Mouse (Mus musculus) stomach, embryonic 14.5 days (tissue): Measurements from ENCODE around the gene Snap23. TPM values are rescaled to one million over a fixed set of nuclear protein-coding genes. Genes with fewer than 3 reads are reported as not detected.

Source experiments
- ATAC-seq: fragments of 200-750 bp; cut with Nextera tagmentation; 2 replicates; pipeline ENCODE4 v1.8.0; 2017; ENCODE audit warnings: low read depth, moderate TSS enrichment; ENCODE audit not compliant: insufficient number of reproducible peaks, insufficient read depth, low FRiP score
- H3K27ac ChIP-seq: fragments of 300-500 bp; sonication (generic); 2 replicates; pipeline ENCODE4 v1.5.1; 2014; ENCODE audit warnings: mild to moderate bottlenecking, low read length, moderate library complexity, mixed read lengths
- H3K27me3 ChIP-seq: fragments of 300-500 bp; sonication (generic); 2 replicates; pipeline ENCODE4 v1.6.1; 2014; ENCODE audit warnings: low read length, control low read depth, mixed read lengths; ENCODE audit not compliant: control insufficient read depth, insufficient read depth
- H3K36me3 ChIP-seq: fragments of 300-500 bp; sonication (generic); 2 replicates; pipeline ENCODE4 v1.6.1; 2014; ENCODE audit warnings: mild to moderate bottlenecking, control low read depth, low read length, moderate library complexity, mixed read lengths; ENCODE audit not compliant: control insufficient read depth, insufficient read depth
- H3K4me1 ChIP-seq: fragments of 300-500 bp; sonication (generic); 2 replicates; pipeline ENCODE4 v1.6.1; 2014; ENCODE audit warnings: low read length, control low read depth, mixed read lengths; ENCODE audit not compliant: control insufficient read depth, insufficient read depth
- H3K4me2 ChIP-seq: fragments of 300-500 bp; sonication (generic); replicated peaks from 2 replicates; pipeline ENCODE4 v1.6.1; 2014; ENCODE audit warnings: low read depth, low read length, control low read depth
- H3K4me3 ChIP-seq: fragments of 300-500 bp; sonication (generic); 2 replicates; pipeline ENCODE4 v1.5.1; 2014; ENCODE audit warnings: low read depth, low read length, control low read depth
- H3K9ac ChIP-seq: fragments of 300-500 bp; sonication (generic); replicated peaks from 2 replicates; pipeline ENCODE4 v1.6.1; 2014; ENCODE audit warnings: low read depth, mild to moderate bottlenecking, control low read depth, low read length, moderate library complexity, mixed read lengths
- H3K9me3 ChIP-seq: fragments of 300-500 bp; sonication (generic); 2 replicates; pipeline ENCODE4 v1.6.1; 2016; ENCODE audit warnings: low read depth, low read length, control low read depth; ENCODE audit not compliant: control insufficient read depth
- WGBS: fragments of 180-500 bp; shearing (Covaris S2); extraction: QIAGEN DNeasy Blood & Tissue Kit; methylation state at CpG from one replicate; pipeline ENCODE4 v1.1.7; 2014; 5-methylcytosine and 5-hydroxymethylcytosine counted together
- polyA plus RNA-seq: library from polyadenylated mRNA; unstranded; fragments of >200 nt; fragmentation: Nextera tagmentation; extraction: Ambion mirVana; gene quantifications from 2 replicates; pipeline ENCODE4 v1.2.1, GENCODE M21; 2014

The Snap23 gene
- polyA plus RNA-seq, 1 experiment from 2014 or later: 52.9 TPM

DNA sequence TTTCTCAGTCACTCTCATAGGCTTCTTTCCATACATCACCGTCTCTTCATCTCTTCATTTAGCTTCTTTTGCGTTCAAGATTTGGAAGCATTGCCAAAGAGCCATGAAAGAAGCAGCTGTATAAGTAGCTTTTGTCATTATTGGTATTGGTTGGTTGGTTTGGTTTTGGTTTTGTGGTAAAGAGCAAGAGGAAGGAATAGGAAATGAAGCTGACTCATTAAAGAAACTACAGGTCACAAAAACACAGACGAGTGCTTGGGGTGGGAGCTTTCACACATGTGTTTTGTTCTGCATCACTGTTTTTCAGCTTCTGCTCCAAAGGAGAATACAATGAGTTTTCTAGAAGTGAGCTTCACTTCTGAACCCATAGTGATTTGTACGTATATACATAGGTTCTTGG lies 32.0 kb downstream of the Snap23 start:
- no peaks in the 10 kb centered on the region for H3K27me3 ChIP-seq
- no peak overlapping the region for H3K9ac ChIP-seq
- no peaks in the 10 kb centered on the region for H3K9me3 ChIP-seq
- no peak overlapping the region for H3K4me2 ChIP-seq
- 91% methylated on average over 4 of the region's 4 CpGs for WGBS
- ATAC-seq: no peak
- H3K4me1 ChIP-seq: no peaks in the 10 kb centered on the region
- H3K36me3 ChIP-seq: peaks cover 48% of the 10 kb centered on the region
- H3K4me3 ChIP-seq: no peak overlapping the region
- no peak overlapping the region for H3K27ac ChIP-seq

DNA sequence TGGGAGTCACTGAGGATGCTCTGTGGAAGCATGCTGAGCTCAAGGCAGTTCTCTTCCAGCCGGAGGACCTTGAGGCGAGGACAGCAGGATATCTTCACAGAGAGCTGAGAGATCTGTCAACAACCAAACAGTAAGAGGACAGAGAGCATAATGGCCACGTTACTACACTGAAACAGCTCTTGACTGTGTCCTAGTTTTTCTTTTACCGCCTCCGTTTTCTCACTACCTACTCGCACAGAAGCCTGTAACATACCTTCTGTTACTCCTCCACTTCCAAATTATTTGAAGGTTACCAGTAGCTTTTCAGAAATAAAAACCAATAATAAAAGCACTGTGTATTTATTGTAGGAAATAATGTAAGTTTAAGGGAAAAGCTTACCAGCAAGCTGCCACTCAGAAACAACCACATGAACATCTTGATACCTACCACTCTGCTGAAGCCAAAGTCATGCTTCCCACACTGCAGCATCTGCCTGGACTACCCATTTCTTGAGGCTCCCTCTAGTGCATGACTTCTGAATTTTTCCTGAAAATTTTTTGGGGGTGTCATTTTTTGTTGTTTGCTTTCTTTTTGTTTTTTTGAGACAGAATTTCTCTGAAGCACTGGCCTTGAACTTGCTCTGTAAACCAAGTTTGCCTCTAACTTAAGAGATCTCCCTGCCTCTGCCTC lies 38.7 kb downstream of the Snap23 start:
- ATAC-seq: no peak
- Histone ChIP-seq H3K9me3 (no peaks in the 10 kb centered on the region), H3K4me1 (peaks cover 7% of the 10 kb centered on the region; the same call in 1 of the 2 replicates), H3K36me3 (peaks cover 7% of the 10 kb centered on the region), H3K27me3 (no peaks in the 10 kb centered on the region), H3K9ac (no peak overlapping the region), H3K4me2 (no peak overlapping the region), H3K27ac (no peak overlapping the region), H3K4me3 (no peak overlapping the region)
- WGBS: 85% methylated on average over 6 of the region's 6 CpGs

DNA sequence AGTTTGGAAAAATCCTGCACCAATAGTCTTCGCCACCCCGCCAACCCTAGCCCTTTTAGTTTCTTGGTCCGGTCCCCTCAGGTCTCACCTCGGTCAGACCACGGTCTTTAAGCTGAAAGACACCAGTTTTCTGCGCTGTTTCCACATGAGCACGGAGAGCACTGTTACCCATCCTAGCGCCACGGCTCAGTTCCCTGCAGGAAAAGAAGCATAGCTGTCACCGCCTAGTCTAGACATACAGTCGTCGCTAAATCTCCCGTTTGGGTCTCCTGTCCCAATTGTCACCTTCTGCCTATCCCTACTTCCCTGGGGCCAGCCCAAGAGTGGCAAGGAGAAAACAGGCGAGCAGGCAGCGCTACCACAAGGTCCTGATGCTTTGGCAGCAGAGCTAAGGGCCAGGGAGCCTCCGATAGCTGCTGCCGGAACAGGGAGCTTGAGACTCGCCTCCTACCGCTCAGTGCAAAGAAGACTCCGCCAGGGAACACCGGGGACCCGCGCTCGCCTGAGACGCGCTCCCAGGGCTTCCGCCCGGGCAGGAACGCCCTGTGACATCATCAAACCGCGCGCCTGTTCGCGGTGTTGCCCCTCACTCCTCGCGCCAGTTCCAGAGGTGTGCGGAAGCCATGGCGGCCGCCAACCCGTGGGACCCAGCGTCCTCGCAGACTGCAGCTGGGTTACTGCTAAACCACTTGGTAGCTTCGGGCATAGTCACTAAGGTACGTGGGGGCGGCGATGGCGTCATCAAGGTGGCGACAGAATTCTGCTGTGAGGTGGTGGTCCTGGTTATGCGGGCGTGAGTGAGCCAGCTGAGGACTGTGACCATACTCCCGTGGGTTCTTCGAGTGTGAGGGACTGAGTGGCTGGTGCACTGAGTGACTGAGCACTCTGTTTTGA lies 41.6 kb downstream of the Snap23 start, which contains the start of the genes Haus2 and Lrrc57:
TSS of gene Haus2 (plus strand) at position 554 of the 894 bp plus-strand sequence.
TSS of gene Lrrc57 (minus strand) at position 691 of the 894 bp plus-strand sequence.
- under 1% methylated on average over 52 of the region's 52 CpGs for WGBS
- H3K9ac ChIP-seq: peak within 1 kb of the TSS; percentile 76
- H3K4me2 ChIP-seq: peak within 1 kb of the TSS; percentile 84
- ATAC-seq: peak; percentile 95
- H3K4me1 ChIP-seq: peaks cover 7% of the 10 kb centered on the region; the same call in 1 of the 2 replicates
- peak within 1 kb of the TSS; percentile 87 for H3K27ac ChIP-seq
- peak within 1 kb of the TSS; percentile 92 for H3K4me3 ChIP-seq
- H3K36me3 ChIP-seq: 0 out of 2 replicates have a peak, but pooled peaks cover 3% of the 10 kb centered on the region
- no peaks in the 10 kb centered on the region for H3K27me3 ChIP-seq
- H3K9me3 ChIP-seq: no peaks in the 10 kb centered on the region

DNA sequence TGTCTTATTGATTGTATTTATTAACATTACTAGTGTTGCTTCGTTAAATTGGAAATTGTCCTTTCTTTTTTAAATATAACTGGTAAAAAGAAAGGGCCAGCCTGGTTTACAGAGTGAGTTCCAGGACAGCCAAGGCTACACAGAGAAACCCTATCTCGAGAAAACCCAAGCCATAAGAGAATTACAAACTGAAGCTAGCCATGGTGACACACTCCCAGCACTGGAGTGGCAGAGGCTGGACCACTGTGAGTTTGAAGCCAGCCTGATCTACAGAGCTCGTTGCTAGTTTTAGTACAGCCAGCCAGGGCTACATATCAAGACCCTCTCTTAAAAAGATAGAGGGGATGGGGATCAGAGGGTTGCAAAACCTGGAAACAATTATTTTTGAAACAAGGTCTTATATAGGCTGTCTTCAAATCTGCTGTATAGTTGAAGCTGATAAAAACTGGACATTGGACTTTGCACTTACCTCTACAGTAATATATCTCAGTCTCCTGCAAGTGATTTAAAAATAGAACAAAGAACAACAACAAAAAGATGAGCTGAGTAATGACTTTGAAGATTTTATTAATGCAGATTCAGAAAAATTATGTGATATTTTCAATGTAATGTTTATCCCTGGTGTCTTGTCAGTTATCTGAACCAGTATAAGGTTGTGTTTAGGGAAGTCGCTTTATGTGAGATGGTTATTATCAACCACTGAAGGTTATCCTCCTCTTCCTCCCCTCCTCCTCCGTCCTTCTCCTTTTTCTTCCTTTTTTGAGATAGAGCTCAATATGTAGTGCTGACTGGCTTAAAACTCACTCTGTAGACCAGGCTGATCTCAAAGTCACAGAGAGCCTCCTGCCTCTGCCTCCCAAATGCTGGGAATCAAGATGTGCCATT lies 49.0 kb downstream of the Snap23 start:
- Histone ChIP-seq H3K4me2 (no peak overlapping the region), H3K36me3 (peaks cover 19% of the 10 kb centered on the region), H3K4me3 (no peak overlapping the region), H3K27ac (no peak overlapping the region), H3K9me3 (no peaks in the 10 kb centered on the region), H3K27me3 (no peaks in the 10 kb centered on the region), H3K4me1 (no peaks in the 10 kb centered on the region), H3K9ac (no peak overlapping the region)
- no peak for ATAC-seq
- WGBS: 90% methylated on average over 5 of the region's 5 CpGs

DNA sequence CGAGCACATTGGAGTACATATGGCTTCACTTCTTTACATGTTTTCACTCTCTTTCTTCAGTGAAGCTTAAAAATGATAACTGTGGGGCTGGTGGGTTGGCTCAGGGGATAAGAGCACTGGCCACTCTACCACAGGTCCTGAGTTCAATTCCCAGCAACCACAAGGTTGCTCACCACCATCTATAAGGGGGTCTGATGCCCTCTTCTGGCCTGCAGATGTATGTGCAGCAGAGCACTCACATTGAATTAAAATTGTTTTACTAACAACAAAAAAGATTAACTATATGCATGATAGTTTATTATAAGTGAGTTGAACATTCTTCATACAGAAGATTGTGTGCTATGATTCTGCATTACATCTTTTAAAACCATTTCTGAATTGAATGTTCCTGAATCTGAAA lies 52.1 kb downstream of the Snap23 start:
- 100% methylated on average over 1 of the region's 1 CpGs for WGBS
- Histone ChIP-seq H3K4me1 (no peaks in the 10 kb centered on the region), H3K27ac (no peak overlapping the region), H3K9ac (no peak overlapping the region), H3K4me3 (no peak overlapping the region), H3K36me3 (peaks cover 19% of the 10 kb centered on the region), H3K9me3 (no peaks in the 10 kb centered on the region), H3K4me2 (no peak overlapping the region), H3K27me3 (no peaks in the 10 kb centered on the region)
- no peak for ATAC-seq

DNA sequence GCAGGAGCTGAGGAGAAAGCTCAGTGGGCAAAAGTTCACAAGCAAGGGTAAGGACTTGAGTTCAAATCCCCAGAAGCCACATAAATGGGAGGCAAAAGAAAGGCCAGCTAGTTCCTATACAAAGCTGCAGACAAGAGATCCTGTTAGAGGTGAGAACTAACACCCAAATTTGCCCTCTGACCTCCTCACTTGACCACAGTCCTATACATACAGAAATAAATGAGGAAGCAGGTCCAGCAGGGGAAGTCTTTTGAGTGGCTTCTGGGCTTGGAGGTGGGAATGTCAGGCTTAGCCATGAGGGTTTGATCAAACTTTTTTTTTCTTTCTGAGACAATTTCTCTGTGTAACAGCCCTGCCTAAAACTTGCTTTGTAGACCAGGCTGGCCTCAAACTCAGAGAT lies 55.4 kb downstream of the Snap23 start:
- Histone ChIP-seq H3K27ac (no peak overlapping the region), H3K9me3 (no peaks in the 10 kb centered on the region), H3K27me3 (no peaks in the 10 kb centered on the region), H3K36me3 (peaks cover 11% of the 10 kb centered on the region), H3K4me2 (no peak overlapping the region), H3K9ac (no peak overlapping the region), H3K4me3 (no peak overlapping the region), H3K4me1 (no peaks in the 10 kb centered on the region)
- ATAC-seq: no peak

DNA sequence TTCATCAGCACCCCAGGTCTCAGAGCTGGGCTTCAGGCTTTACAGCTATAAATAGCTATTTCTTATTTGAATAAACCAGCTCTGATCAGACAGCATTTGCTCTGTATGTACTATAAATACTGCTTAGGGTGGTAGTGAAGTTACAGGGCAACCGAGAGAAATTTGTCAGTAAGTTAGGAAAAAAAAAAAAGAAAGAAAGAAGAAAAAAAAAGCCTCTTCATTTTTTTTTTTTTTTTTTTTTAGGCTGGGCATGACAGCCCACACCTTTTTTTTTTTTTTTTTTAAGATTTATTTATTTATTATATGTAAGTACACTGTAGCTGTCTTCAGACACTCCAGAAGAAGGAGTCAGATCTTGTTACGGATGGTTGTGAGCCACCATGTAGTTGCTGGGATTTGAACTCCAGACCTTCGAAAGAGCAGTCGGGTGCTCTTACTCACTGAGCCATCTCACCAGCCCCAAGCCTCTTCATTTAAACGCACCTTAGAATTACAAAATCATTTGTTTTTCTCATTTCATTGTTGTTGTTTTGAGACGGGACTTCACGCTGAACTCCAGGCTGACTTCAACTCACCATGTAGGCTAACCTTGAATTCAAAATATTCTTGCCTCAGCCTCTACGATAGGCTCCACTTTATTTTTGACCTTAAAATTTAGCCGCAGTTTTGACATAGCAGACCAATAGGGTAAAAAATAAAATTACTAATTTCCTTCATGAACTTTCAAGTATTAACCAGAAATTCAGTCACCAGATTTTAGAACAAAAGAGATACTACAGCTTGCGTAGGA lies 60.8 kb downstream of the Snap23 start:
- peak; percentile 8; the same call in 1 of the 2 replicates for ATAC-seq
- 0 out of 2 replicates have a peak, but pooled peaks cover 2% of the 10 kb centered on the region for H3K4me1 ChIP-seq
- WGBS: 25% methylated on average over 10 of the region's 10 CpGs
- no peak overlapping the region for H3K27ac ChIP-seq
- peak overlapping the region; percentile 48 for H3K4me3 ChIP-seq
- H3K27me3 ChIP-seq: no peaks in the 10 kb centered on the region
- H3K9ac ChIP-seq: no peak overlapping the region
- no peaks in the 10 kb centered on the region for H3K9me3 ChIP-seq
- peak overlapping the region; percentile 29 for H3K4me2 ChIP-seq
- H3K36me3 ChIP-seq: 0 out of 2 replicates have a peak, but pooled peaks cover 2% of the 10 kb centered on the region
